In the genomic region with DNA sequence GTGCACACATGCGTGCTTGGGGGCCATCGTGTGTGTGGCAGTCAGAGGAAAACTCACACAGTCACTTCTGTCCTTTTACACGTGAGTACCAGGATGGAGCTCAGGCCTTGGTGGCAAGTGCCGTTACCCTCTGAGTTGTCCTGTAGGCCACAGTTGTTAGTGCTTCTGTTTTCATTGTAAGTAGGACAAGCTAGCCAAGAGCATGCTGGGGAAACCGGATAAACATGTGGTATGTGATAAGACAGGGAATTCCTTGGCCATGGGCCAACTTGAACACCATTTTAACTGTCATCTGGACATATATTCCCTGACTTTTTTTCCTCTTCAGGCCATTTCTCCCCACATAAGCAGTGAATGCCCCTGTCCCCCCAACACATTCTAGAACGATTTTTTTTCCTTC, we compare ENCODE assay signal across 21 mouse cellular contexts. TPM values are rescaled to one million over a fixed set of nuclear protein-coding genes. Genes with fewer than 3 reads are reported as not detected.
DNase-seq lines count a peak whose midpoint lies in the region; ATAC-seq and TF ChIP-seq lines count a peak whose summit lies in the region.
"Had no signal": no experiment of that assay in that cellular context is flagged by ENCODE, and none has a peak within 500 bp of the region (broad histone marks: within the 10 kb centered on the region; RNA-seq: fewer than 3 reads in every experiment).

No protein-coding gene starts in this region.

- no peak overlapping the region for H3K9ac ChIP-seq in heart, embryonic 12.5 days
- H3K9ac ChIP-seq in lung, postnatal 0 days (replicated peaks; ENCODE audit: low read depth) = no peak overlapping the region

- peaks cover 28% of the 10 kb centered on the region for H3K4me1 ChIP-seq in heart, embryonic 12.5 days (replicated peaks)
- H3K4me1 ChIP-seq in lung, postnatal 0 days (ENCODE audit: insufficient read depth, low read depth, low read length) = peaks cover 18% of the 10 kb centered on the region; the same call in 1 of the 2 replicates

- TF ChIP-seq EP300 in lung, postnatal 0 days (IDR thresholded peaks at IDR 0.05) = no peak

- H3K27me3 ChIP-seq in heart, embryonic 12.5 days (replicated peaks) = 0 out of 2 replicates have a peak, but pooled peaks cover 5% of the 10 kb centered on the region
- no peaks in the 10 kb centered on the region for H3K27me3 ChIP-seq in lung, postnatal 0 days (replicated peaks; ENCODE audit: insufficient read depth, low read length)

- no peak for DNase-seq in heart, postnatal 25 days (ENCODE audit: low spot score)
- DNase-seq in lung, postnatal 0 days (ENCODE audit: low spot score) = peak; percentile 37
- DNase-seq in lung, adult 18-20 months = no peak
- peak; percentile 81 for DNase-seq in MEL-GATA-1-ER (ENCODE audit: extremely low read depth, low read depth)
- DNase-seq in heart, postnatal 10 days = peak; percentile 29 to 30
- no peak for DNase-seq in urinary bladder, adult 2 months (ENCODE audit: low spot score)
- DNase-seq in thymus, postnatal 25 days = no peak
- DNase-seq: adrenal gland, postnatal 14 days; cerebellum, adult 9-10 months; gastrocnemius, adult 2 months; right cerebral cortex, postnatal 25 days; thymus, adult 2 months had no signal

- no peaks in the 10 kb centered on the region for H3K9me3 ChIP-seq in heart, embryonic 12.5 days (replicated peaks)
- H3K9me3 ChIP-seq in lung, postnatal 0 days (ENCODE audit: low read length) = no peaks in the 10 kb centered on the region

- TF ChIP-seq CTCF in lung, postnatal 0 days (IDR thresholded peaks at IDR 0.05) = no peak

- no peak overlapping the region; the same call in 1 of the 2 replicates for H3K27ac ChIP-seq in heart, embryonic 12.5 days (ENCODE audit: poor library complexity, severe bottlenecking)
- no peak overlapping the region for H3K27ac ChIP-seq in lung, postnatal 0 days (ENCODE audit: low read length)
- H3K27ac ChIP-seq: gastrocnemius, adult 2 months had no signal

- intact Hi-C loops in heart, postnatal 25 days (cut with DNase I) = no loop called here
- intact Hi-C loops in heart, postnatal 10 days (cut with DNase I) = no loop called here

- no peak overlapping the region for H3K4me3 ChIP-seq in heart, embryonic 12.5 days
- H3K4me3 ChIP-seq in lung, postnatal 0 days (ENCODE audit: low read depth, low read length) = no peak overlapping the region
- H3K4me3 ChIP-seq: gastrocnemius, adult 2 months had no signal

- WGBS in heart, embryonic 12.5 days = 53% methylated on average over 6 of the region's 6 CpGs
- 43% methylated on average over 6 of the region's 6 CpGs for WGBS in lung, postnatal 0 days

- H3K36me3 ChIP-seq in heart, embryonic 12.5 days = peaks cover 11% of the 10 kb centered on the region
- H3K36me3 ChIP-seq in lung, postnatal 0 days (ENCODE audit: insufficient read depth, low read length) = no peaks in the 10 kb centered on the region

- peak; percentile 52 for ATAC-seq in heart, embryonic 12.5 days (ENCODE audit: insufficient number of reproducible peaks, low FRiP score)
- no peak for ATAC-seq in lung, postnatal 0 days
- ATAC-seq: forebrain, embryonic 16.5 days; midbrain, embryonic 16.5 days had no signal

- H3K4me2 ChIP-seq in heart, embryonic 12.5 days = 0 out of 2 replicates have a peak overlapping the region, but pooled peaks have one; percentile 20
- H3K4me2 ChIP-seq in lung, postnatal 0 days (replicated peaks; ENCODE audit: low read depth, low read length) = no peak overlapping the region

RNA-seq across cellular contexts. Expression of a gene that starts 2.6 kb away (rescaled TPM):
- polyA plus RNA-seq in heart, embryonic 12.5 days (2016; fragmentation: Nextera tagmentation; extraction: Ambion mirVana) = 39.8 and 40.4 TPM in 2 replicates
- total RNA-seq in heart, postnatal 25 days (2021) = 1 to 10 TPM; 6.1 to 6.7 TPM
- 18.0 and 21.2 TPM in 2 replicates for polyA plus RNA-seq in lung, postnatal 0 days (2015; fragmentation: Nextera tagmentation; extraction: Ambion mirVana)
- 10 to 100 TPM; 14.3 to 16.0 TPM for total RNA-seq in heart, postnatal 10 days (2021)
- polyA plus RNA-seq in urinary bladder, adult 2 months (2012; rRNA removed) = 43.0 and 43.2 TPM in 2 replicates

RNA-seq across cellular contexts. Expression of a gene that starts 45.3 kb away (rescaled TPM):
- not detected in 2 replicates for polyA plus RNA-seq in heart, embryonic 12.5 days (2016; fragmentation: Nextera tagmentation; extraction: Ambion mirVana)
- not detected for total RNA-seq in heart, postnatal 25 days (2021)
- not detected in 2 replicates for polyA plus RNA-seq in lung, postnatal 0 days (2015; fragmentation: Nextera tagmentation; extraction: Ambion mirVana)
- not detected for total RNA-seq in heart, postnatal 10 days (2021)
- polyA plus RNA-seq in urinary bladder, adult 2 months (2012; rRNA removed) = not detected in 2 replicates
- total RNA-seq: adrenal gland, postnatal 14 days; ES-E14; gastrocnemius, adult 2 months; left cerebral cortex, adult 18-20 months had no signal
- polyA plus RNA-seq: forebrain, embryonic 16.5 days; heart, embryonic 16.5 days; kidney, embryonic 14.5 days; limb, embryonic 11.5 days; lung, embryonic 16.5 days; midbrain, embryonic 16.5 days; thymus, adult 2 months had no signal

Comparison
In these comparisons a context has a peak if more than half of its experiments do, and no peak if none do; other contexts are left out.
1. DNase-seq: peak in lung, postnatal 0 days (single experiment), MEL-GATA-1-ER (single experiment) and heart, postnatal 10 days (2 of 2); none in heart, postnatal 25 days (single experiment), lung, adult 18-20 months (0 of 2), urinary bladder, adult 2 months (single experiment) and thymus, postnatal 25 days (single experiment).